Mouse (Mus musculus) lung, postnatal 0 days (tissue): ENCODE results near the gene Ciz1.

ENCODE experiments used
- CTCF ChIP-seq: IDR thresholded peaks from 2 replicates; pipeline ENCODE4 v1.5.1; 2016; ENCODE audit warnings: antibody characterized with exemption, mild to moderate bottlenecking
- EP300 ChIP-seq: IDR thresholded peaks from 2 replicates; pipeline ENCODE4 v1.6.1; 2016; ENCODE audit warnings: antibody characterized with exemption, mild to moderate bottlenecking, control low read depth

- TF ChIP-seq CTCF (peak; percentile 39), EP300 (peak; percentile 98)
Measured at GRCm38 (mm10) chr2:32423481-32424331, 71.6 kb downstream of the Ciz1 start.
